Comparison of ENCODE assay signal across 22 mouse cellular contexts in the genomic region with DNA sequence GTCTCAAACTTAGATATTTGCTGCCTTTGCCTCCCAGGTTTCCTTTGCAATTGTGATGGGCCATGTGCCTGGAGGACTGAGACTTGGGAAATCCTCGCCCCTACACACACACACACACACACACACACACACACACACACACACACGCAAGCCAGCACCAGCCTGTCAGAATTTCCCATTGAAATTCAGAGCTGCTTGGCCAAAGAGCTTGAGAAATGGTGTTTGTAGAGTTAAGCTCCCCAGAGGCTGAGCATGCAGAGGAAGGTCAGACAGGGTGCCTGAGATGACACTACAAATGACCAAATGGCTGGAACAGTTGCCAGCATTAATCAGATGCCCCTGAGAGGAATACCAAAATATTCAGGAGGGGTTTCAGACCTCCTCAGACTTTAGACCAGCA. TPM values are rescaled to one million over a fixed set of nuclear protein-coding genes. Genes with fewer than 3 reads are reported as not detected.
DNase-seq lines count a peak whose midpoint lies in the region; ATAC-seq lines count a peak whose summit lies in the region.
"Had no signal": no experiment of that assay in that cellular context is flagged by ENCODE, and none has a peak within 500 bp of the region (broad histone marks: within the 10 kb centered on the region; RNA-seq: fewer than 3 reads in every experiment).

No protein-coding gene starts in this region.

- H3K36me3 ChIP-seq in liver, embryonic 11.5 days (ENCODE audit: control insufficient read depth, insufficient read depth, low read length): no peaks in the 10 kb centered on the region
- H3K36me3 ChIP-seq in neural tube, embryonic 15.5 days: no peaks in the 10 kb centered on the region
- H3K36me3 ChIP-seq: embryonic facial prominence, embryonic 10.5 days; heart, embryonic 12.5 days; hindbrain, embryonic 10.5 days had no signal

- ATAC-seq in liver, embryonic 11.5 days (replicated peaks; ENCODE audit: low FRiP score): no peak
- no peak for ATAC-seq in neural tube, embryonic 15.5 days (ENCODE audit: low FRiP score)
- ATAC-seq: activated CD4-positive, CD25-positive, alpha-beta regulatory T cell, adult 4 months; forebrain, embryonic 13.5 days; forebrain, postnatal 0 days; Patski had no signal

- peak overlapping the region; percentile 81; the same call in 1 of the 2 replicates for H3K27ac ChIP-seq in liver, embryonic 11.5 days (ENCODE audit: low read depth, low read length)
- 0 out of 2 replicates have a peak overlapping the region, but pooled peaks have one; percentile 58 for H3K27ac ChIP-seq in neural tube, embryonic 15.5 days (replicated peaks)
- H3K27ac ChIP-seq: embryonic facial prominence, embryonic 10.5 days; forebrain, embryonic 13.5 days; hindbrain, embryonic 10.5 days; hindbrain, embryonic 14.5 days had no signal

- peak; percentile 63 for DNase-seq in adrenal gland, postnatal 14 days
- no peak for DNase-seq in adrenal gland, postnatal 4 days (ENCODE audit: low spot score in 2 of 2)
- DNase-seq in liver, embryonic 11.5 days (ENCODE audit: low spot score): no peak
- DNase-seq in liver (no peak), adipocyte (ENCODE audit: low spot score) (peak; percentile 46)
- no peak for DNase-seq in cerebellum, postnatal 14 days
- DNase-seq: adrenal gland, adult 2 months; cerebellum, adult 18-20 months; cerebellum, adult 9-11 months; forebrain, postnatal 0 days; gastrocnemius, postnatal 25 days had no signal

- 59% methylated on average over 2 of the region's 2 CpGs for WGBS in liver, embryonic 11.5 days
- 57% methylated on average over 2 of the region's 2 CpGs for WGBS in neural tube, embryonic 15.5 days

- peaks cover 21% of the 10 kb centered on the region for H3K4me1 ChIP-seq in liver, embryonic 11.5 days (replicated peaks; ENCODE audit: control insufficient read depth, insufficient read depth, low read length)
- H3K4me1 ChIP-seq in neural tube, embryonic 15.5 days: peaks cover 17% of the 10 kb centered on the region
- H3K4me1 ChIP-seq: forebrain, embryonic 13.5 days had no signal

- H3K9ac ChIP-seq in liver, embryonic 11.5 days (ENCODE audit: low read depth, low read length): 0 out of 2 replicates have a peak overlapping the region, but pooled peaks have one; percentile 28
- no peak overlapping the region for H3K9ac ChIP-seq in neural tube, embryonic 15.5 days (replicated peaks)
- H3K9ac ChIP-seq: forebrain, embryonic 13.5 days; forebrain, postnatal 0 days; heart, embryonic 12.5 days; hindbrain, embryonic 14.5 days had no signal

- H3K27me3 ChIP-seq in liver, embryonic 11.5 days (replicated peaks; ENCODE audit: control insufficient read depth, insufficient read depth, low read length): no peaks in the 10 kb centered on the region
- H3K27me3 ChIP-seq in neural tube, embryonic 15.5 days (replicated peaks): no peaks in the 10 kb centered on the region; the same call in 1 of the 2 replicates
- H3K27me3 ChIP-seq: forebrain, embryonic 13.5 days; heart, embryonic 12.5 days had no signal

- H3K9me3 ChIP-seq in liver, embryonic 11.5 days (ENCODE audit: control insufficient read depth, low read length): no peaks in the 10 kb centered on the region
- H3K9me3 ChIP-seq in neural tube, embryonic 15.5 days (replicated peaks): no peaks in the 10 kb centered on the region
- H3K9me3 ChIP-seq: embryonic facial prominence, embryonic 10.5 days; forebrain, embryonic 13.5 days; heart, embryonic 12.5 days; hindbrain, embryonic 10.5 days had no signal

- no peak overlapping the region for H3K4me3 ChIP-seq in liver, embryonic 11.5 days (ENCODE audit: low read depth, low read length)
- no peak overlapping the region for H3K4me3 ChIP-seq in neural tube, embryonic 15.5 days (replicated peaks)
- H3K4me3 ChIP-seq: embryonic facial prominence, embryonic 10.5 days; forebrain, embryonic 13.5 days; heart, embryonic 12.5 days; hindbrain, embryonic 10.5 days had no signal

- no peak overlapping the region for H3K4me2 ChIP-seq in liver, embryonic 11.5 days
- H3K4me2 ChIP-seq in neural tube, embryonic 15.5 days: no peak overlapping the region
- H3K4me2 ChIP-seq: forebrain, embryonic 13.5 days; heart, embryonic 12.5 days; hindbrain, embryonic 14.5 days had no signal

RNA-seq across cellular contexts. Expression of a gene that starts 18.5 kb away (rescaled TPM):
- total RNA-seq in adrenal gland, postnatal 14 days (2021): 1.8 and 2.8 TPM in 2 replicates
- 1 to 10 TPM; 3.0 to 3.9 TPM for total RNA-seq in adrenal gland, postnatal 4 days (2021)
- 0.90 and 1.1 TPM in 2 replicates for polyA plus RNA-seq in liver, embryonic 11.5 days (2014; fragmentation: Nextera tagmentation; extraction: Ambion mirVana)
- 22.1 and 24.0 TPM in 2 replicates for polyA plus RNA-seq in neural tube, embryonic 15.5 days (2015; fragmentation: Nextera tagmentation; extraction: Ambion mirVana)
- total RNA-seq: gastrocnemius, adult 18-20 months; gastrocnemius, postnatal 25 days; heart, adult 8-10 months; heart, postnatal 25 days had no signal

RNA-seq across cellular contexts. Expression of a gene that starts 20.3 kb away (rescaled TPM):
- 59.5 and 77.4 TPM in 2 replicates for total RNA-seq in adrenal gland, postnatal 14 days (2021)
- total RNA-seq in adrenal gland, postnatal 4 days (2021): 10 to 100 TPM; 69.9 to 78.3 TPM
- polyA plus RNA-seq in liver, embryonic 11.5 days (2014; fragmentation: Nextera tagmentation; extraction: Ambion mirVana): 126 and 139 TPM in 2 replicates
- polyA plus RNA-seq in neural tube, embryonic 15.5 days (2015; fragmentation: Nextera tagmentation; extraction: Ambion mirVana): 93.8 and 94.4 TPM in 2 replicates

Comparison
In these comparisons a context has a peak if more than half of its experiments do, and no peak if none do; other contexts are left out.
1. DNase-seq: peak in adrenal gland, postnatal 14 days (single experiment) and adipocyte (single experiment); none in adrenal gland, postnatal 4 days (0 of 2), liver, embryonic 11.5 days (single experiment), liver (single experiment) and cerebellum, postnatal 14 days (0 of 2).